Mouse (Mus musculus) limb, embryonic 13.5 days (tissue): ENCODE data around the gene Med16. TPM values are rescaled to one million over a fixed set of nuclear protein-coding genes. Genes with fewer than 3 reads are reported as not detected.
"Not testable (repeated sequence)": the region's sequence is repeated elsewhere in the genome, so short reads cannot be mapped to it uniquely, and the experiment has no call there.

Experiments used
- ATAC-seq: fragments of 200-750 bp; cut with Nextera tagmentation; 2 replicates; pipeline ENCODE4 v1.8.0; 2017; ENCODE audit warnings: low read depth, moderate number of reproducible peaks, moderate TSS enrichment; ENCODE audit not compliant: low FRiP score
- H3K27ac ChIP-seq: fragments of 300-500 bp; sonication (generic); 2 replicates; pipeline ENCODE4 v1.5.1; 2015; ENCODE audit warnings: inconsistent platforms, mild to moderate bottlenecking, moderate library complexity
- H3K27me3 ChIP-seq: fragments of 300-500 bp; sonication (generic); 2 replicates; pipeline ENCODE4 v1.6.1; 2015; ENCODE audit warnings: mild to moderate bottlenecking, inconsistent platforms
- H3K36me3 ChIP-seq: fragments of 300-500 bp; sonication (generic); 2 replicates; pipeline ENCODE4 v1.6.1; 2015; ENCODE audit warnings: inconsistent platforms, mild to moderate bottlenecking, moderate library complexity
- H3K4me1 ChIP-seq: fragments of 300-500 bp; sonication (generic); 2 replicates; pipeline ENCODE4 v1.6.1; 2015; ENCODE audit warnings: inconsistent platforms
- H3K4me2 ChIP-seq: fragments of 300-500 bp; sonication (generic); replicated peaks from 2 replicates; pipeline ENCODE4 v1.6.1; 2015; ENCODE audit warnings: inconsistent platforms, mild to moderate bottlenecking, moderate library complexity
- H3K4me3 ChIP-seq: fragments of 300-500 bp; sonication (generic); 2 replicates; pipeline ENCODE4 v1.5.1; 2015; ENCODE audit warnings: moderate library complexity, mild to moderate bottlenecking, inconsistent platforms
- H3K9ac ChIP-seq: fragments of 300-500 bp; sonication (generic); 2 replicates; pipeline ENCODE4 v1.6.1; 2015; ENCODE audit warnings: mild to moderate bottlenecking, inconsistent platforms
- H3K9me3 ChIP-seq: fragments of 300-500 bp; sonication (generic); 2 replicates; pipeline ENCODE4 v1.6.1; 2016; ENCODE audit warnings: inconsistent platforms
- WGBS: fragments of 180-500 bp; shearing (Covaris S2); methylation state at CpG from one replicate; pipeline ENCODE4 v1.1.7; 2015; 5-methylcytosine and 5-hydroxymethylcytosine counted together
- polyA plus RNA-seq: library from polyadenylated mRNA; unstranded; fragments of >200 nt; fragmentation: Nextera tagmentation; extraction: Ambion mirVana; gene quantifications from 2 replicates; pipeline ENCODE4 v1.2.1, GENCODE M21; 2015

Med16 gene
- polyA plus RNA-seq, 1 experiment from 2014 or later, result 44.9 TPM

DNA sequence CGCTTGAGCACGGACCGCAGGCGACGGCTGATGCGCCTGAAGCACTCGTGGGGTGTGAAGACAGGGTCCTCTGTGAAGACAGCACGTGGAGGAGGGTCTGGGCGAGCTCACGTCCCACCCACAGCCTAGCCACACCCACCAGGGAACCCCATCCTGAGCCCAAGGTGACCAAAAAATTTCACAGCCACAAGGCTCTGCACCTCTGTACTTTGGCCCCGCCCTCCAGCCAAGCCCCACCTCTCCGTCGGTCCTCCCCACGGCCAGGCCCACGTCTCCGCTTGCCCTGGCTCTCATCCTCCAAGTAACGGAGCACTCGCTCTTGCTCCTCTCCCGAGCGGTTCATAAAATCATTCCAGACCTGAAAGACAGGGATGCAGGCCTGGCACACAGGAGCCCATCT, 3.7 kb upstream of the Med16 start:
- Histone ChIP-seq H3K9me3 (no peaks in the 10 kb centered on the region), H3K4me1 (peaks cover 38% of the 10 kb centered on the region), H3K27me3 (peaks cover 3% of the 10 kb centered on the region), H3K4me2 (no peak overlapping the region), H3K36me3 (peaks cover 33% of the 10 kb centered on the region), H3K9ac (0 out of 2 replicates have a peak overlapping the region, but pooled peaks have one; percentile 45), H3K4me3 (no peak overlapping the region), H3K27ac (no peak overlapping the region)
- 60% methylated on average over 20 of the region's 20 CpGs for WGBS
- ATAC-seq, result no peak

DNA sequence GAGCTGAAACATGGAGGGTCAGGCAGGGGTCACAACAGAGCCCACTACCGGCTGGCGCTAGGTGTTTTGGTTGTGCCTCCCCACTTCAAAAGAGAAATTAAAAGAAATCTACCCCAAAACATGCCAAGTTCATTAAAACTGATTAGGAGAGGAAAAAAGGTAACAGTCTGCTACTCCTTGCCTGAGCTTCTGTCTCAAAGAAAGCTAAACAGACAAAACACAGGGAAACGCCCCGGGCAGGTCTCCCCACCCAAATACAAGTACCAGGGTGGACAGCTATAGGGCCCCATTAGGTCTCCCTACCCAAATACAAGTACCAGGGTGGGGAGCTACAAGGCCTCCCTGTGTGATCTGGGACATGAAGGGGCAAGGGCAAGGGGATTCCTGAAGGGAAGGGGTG, 1.8 kb upstream of the Med16 start, which contains the start of gene Gm26602:
Gene Gm26602 (plus strand): TSS at position 301 of the 400 bp plus-strand sequence.
- Histone ChIP-seq H3K9ac (no peak within 1 kb of the TSS; the same call in 1 of the 2 replicates), H3K4me2 (peak within 1 kb of the TSS; percentile 54), H3K9me3 (no peaks in the 10 kb centered on the region), H3K27ac (no peak within 1 kb of the TSS), H3K27me3 (no peaks in the 10 kb centered on the region), H3K36me3 (peaks cover 51% of the 10 kb centered on the region), H3K4me1 (peaks cover 29% of the 10 kb centered on the region), H3K4me3 (no peak within 1 kb of the TSS)
- WGBS, result 89% methylated on average over 4 of the region's 4 CpGs
- ATAC-seq, result no peak

DNA sequence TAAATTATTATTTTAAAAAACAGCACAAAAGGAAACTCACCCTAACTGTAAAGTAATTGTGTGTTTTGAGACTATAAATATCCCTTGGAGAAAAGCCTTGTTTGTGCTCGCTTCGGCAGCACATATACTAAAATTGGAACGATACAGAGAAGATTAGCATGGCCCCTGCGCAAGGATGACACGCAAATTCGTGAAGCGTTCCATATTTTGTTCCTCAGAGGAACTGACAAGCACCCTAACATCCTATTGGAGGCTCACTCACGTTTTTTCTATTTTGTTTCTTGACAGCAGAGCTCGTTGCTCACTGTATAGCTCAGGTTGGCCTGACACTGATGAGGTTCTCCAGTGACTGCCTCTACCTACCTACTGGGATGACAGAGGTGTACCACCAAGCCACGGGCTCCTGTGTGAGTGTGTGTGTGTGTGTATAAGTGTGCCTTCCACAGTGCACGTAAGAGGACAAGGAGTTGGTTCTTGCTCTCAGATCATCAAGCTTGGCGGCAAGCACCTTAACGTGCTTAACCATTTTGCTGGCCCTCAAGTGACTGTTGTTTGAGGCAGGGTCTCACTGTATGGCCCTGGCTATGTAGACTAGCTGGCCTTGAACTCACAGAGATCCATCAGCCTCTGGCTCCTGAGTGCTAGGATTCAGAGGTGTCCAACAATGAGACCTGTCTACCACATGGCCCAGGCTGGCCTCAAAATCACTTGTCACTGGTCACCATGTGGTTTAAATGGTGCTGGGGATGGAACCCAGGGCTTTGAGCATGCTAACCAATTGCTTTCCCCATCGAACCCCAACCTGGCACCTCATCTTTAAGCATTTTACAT, 584 bp upstream of the Med16 start:
- peak overlapping the region; percentile 64 for H3K4me3 ChIP-seq

DNA sequence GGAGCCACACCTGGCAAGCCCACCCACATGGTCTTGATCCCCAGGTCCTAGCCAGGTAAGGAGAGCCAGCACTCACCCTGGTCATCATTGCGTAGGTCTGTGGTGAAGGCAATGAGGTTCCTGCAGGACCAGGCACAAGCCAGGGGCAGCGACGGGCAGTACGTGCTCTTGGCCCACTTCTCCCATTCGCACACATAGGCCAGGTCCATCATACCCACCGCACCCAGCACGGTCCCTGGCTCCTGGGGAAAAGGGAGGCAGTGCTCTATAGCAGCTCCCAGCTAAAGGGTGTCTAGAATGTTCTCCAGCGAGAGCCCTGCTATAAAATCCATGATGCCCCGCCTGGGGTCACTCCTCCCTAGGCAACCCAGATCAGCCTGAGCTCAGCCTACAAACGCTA, 1.3 kb downstream of the Med16 start:
- no peak overlapping the region for H3K27ac ChIP-seq
- H3K4me3 ChIP-seq, result peak overlapping the region; percentile 64; the same call in 1 of the 2 replicates
- peak overlapping the region; percentile 25; the same call in 1 of the 2 replicates for H3K9ac ChIP-seq
- no peaks in the 10 kb centered on the region for H3K9me3 ChIP-seq
- H3K4me1 ChIP-seq, result peaks cover 12% of the 10 kb centered on the region
- no peak for ATAC-seq
- H3K27me3 ChIP-seq, result no peaks in the 10 kb centered on the region
- H3K4me2 ChIP-seq, result peak overlapping the region; percentile 55; the same call in 1 of the 2 replicates
- peaks cover 71% of the 10 kb centered on the region for H3K36me3 ChIP-seq
- WGBS, result 93% methylated on average over 10 of the region's 10 CpGs

More for the DNA sequence above, 584 bp upstream of the Med16 start:
- ATAC-seq, result peak; percentile 38; the same call in 1 of the 2 replicates
- no peaks in the 10 kb centered on the region for H3K27me3 ChIP-seq
- peaks cover 63% of the 10 kb centered on the region for H3K36me3 ChIP-seq
- no peaks in the 10 kb centered on the region for H3K9me3 ChIP-seq
- 24% methylated on average over 14 of the region's 14 CpGs for WGBS
- peak overlapping the region; percentile 63; the same call in 1 of the 2 replicates for H3K27ac ChIP-seq
- peak overlapping the region; percentile 53 for H3K9ac ChIP-seq
- H3K4me1 ChIP-seq, result peaks cover 16% of the 10 kb centered on the region
- H3K4me2 ChIP-seq, result peak overlapping the region; percentile 54

DNA sequence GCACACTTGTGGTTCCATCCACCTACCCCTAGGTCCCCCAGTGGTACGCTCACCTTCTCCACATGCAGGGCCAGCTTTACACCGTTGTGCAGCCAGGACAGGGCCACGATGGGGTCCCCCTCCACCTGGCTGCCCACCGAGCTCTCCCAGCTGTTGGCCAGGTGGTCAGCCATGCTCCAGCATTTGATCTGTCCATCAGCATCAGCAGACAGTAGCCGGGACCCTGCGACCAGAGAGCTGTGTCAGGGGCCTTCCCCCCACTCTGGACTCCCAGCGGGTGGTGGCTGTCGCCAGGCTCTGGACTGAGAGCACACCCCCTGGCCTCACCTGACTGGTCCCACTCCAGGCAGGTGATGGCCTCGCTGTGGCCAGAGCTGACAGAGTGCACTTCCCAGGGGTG, 2.0 kb downstream of the Med16 start:
- Histone ChIP-seq H3K4me1 (peaks cover 12% of the 10 kb centered on the region), H3K4me2 (no peak overlapping the region), H3K4me3 (no peak overlapping the region), H3K27ac (no peak overlapping the region), H3K9ac (peak overlapping the region; percentile 25; the same call in 1 of the 2 replicates), H3K27me3 (no peaks in the 10 kb centered on the region), H3K36me3 (peaks cover 70% of the 10 kb centered on the region), H3K9me3 (no peaks in the 10 kb centered on the region)
- no peak for ATAC-seq
- 92% methylated on average over 9 of the region's 9 CpGs for WGBS

DNA sequence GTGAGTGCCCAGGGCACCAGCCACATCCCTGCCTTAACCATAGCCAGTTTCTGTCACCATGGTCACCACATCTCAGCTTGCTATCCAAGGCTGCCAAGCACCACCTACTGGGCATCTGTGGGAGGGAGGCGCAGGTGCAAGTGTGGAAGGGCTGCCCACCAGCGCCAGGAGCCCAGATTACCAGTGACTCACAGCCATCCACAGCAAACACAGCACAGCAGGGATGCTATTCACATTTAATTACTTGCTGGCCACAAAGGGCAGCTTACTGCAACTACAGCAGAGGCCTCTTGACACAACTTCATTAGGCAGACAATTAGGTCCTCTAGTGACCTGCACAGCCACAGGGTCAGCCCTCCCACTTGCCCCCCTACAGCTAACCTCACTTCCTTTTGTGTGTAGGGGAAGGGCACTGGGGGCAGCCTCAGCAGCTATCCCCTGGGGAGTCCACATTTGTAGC, 7.7 kb downstream of the Med16 start:
- WGBS, result 29% methylated on average over 2 of the region's 2 CpGs
- peaks cover 98% of the 10 kb centered on the region for H3K36me3 ChIP-seq
- H3K4me3 ChIP-seq, result no peak overlapping the region
- 0 out of 2 replicates have a peak overlapping the region, but pooled peaks have one; percentile 5 for H3K9ac ChIP-seq
- no peaks in the 10 kb centered on the region for H3K27me3 ChIP-seq
- H3K4me2 ChIP-seq, result no peak overlapping the region
- H3K27ac ChIP-seq, result no peak overlapping the region
- ATAC-seq, result no peak
- H3K4me1 ChIP-seq, result no peaks in the 10 kb centered on the region
- H3K9me3 ChIP-seq, result no peaks in the 10 kb centered on the region

DNA sequence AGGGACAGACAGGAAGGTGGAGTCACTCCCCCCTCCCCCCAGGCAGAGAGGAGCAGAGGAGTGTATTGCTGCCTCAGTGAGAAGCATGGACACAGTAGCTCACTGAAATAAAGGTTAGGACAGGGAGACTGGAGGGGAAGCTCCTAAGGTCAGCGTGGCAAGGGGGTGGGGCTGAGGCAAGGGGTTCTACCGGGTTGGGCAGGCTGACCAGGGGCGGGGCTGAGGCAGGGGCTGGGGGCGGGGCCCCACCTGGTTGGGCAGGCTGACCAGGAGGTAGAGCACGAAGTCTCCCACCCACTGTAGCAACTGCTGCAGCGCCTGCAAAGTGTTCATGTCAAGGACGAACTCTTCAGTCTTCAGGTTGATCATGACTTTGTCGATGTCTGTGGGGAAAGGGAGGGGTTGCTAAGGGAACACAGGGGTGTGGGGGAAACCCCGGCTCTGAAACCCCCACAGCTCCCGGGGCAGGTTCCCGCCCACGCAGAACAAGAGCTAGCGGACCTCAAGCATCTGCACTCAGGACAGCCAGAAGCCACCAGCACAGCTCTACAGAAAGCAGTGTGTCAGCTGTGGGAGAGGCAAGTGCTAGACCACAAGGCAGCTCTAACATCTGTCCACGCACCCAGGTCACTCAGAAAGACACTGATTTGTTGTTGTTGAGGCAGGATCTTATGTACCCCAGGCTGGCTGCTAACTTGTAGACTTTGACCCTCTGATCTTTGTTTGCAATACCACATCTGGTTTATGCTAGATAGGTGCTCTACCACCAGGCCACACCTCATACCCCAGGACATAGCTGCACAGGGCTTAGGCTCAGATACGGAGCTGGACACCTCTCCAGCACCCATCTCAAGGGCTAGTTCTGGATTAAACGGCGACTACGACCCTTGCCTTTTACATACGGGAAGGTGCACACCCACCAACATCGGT, 11.1 kb downstream of the Med16 start:
- WGBS, result 57% methylated on average over 18 of the region's 20 CpGs

DNA sequence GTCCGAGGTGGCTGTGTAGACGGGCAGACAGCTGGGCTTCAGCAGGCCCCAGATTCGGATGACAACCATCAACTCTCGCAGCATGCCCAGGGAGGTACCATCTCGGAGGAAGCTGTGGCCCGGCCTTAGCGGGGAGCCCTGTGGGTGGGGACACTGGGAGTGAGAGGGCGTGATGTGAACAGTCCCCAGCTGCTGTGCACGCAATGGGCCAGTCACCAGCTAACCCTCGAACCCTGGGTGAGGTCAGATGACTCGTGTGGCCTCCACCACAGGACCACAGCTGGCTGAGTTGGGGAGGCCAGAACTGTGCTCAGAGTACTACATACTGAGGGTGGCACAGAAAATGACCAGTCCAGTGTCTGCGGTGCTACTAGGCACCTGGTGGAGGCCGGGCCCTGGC, 11.9 kb downstream of the Med16 start:
- Histone ChIP-seq H3K4me1 (no peaks in the 10 kb centered on the region), H3K36me3 (peaks cover 74% of the 10 kb centered on the region), H3K9ac (peak overlapping the region; percentile 31; the same call in 1 of the 2 replicates), H3K4me3 (no peak overlapping the region), H3K27ac (no peak overlapping the region), H3K4me2 (no peak overlapping the region), H3K9me3 (no peaks in the 10 kb centered on the region), H3K27me3 (no peaks in the 10 kb centered on the region)
- ATAC-seq, result no peak
- 85% methylated on average over 13 of the region's 13 CpGs for WGBS

More for the DNA sequence above, 11.1 kb downstream of the Med16 start:
- no peak for ATAC-seq
- no peak overlapping the region for H3K27ac ChIP-seq
- no peak overlapping the region; the same call in 1 of the 2 replicates for H3K9ac ChIP-seq
- no peak overlapping the region for H3K4me3 ChIP-seq
- no peaks in the 10 kb centered on the region for H3K9me3 ChIP-seq
- H3K27me3 ChIP-seq, result no peaks in the 10 kb centered on the region
- no peaks in the 10 kb centered on the region for H3K4me1 ChIP-seq
- no peak overlapping the region for H3K4me2 ChIP-seq
- peaks cover 81% of the 10 kb centered on the region for H3K36me3 ChIP-seq

DNA sequence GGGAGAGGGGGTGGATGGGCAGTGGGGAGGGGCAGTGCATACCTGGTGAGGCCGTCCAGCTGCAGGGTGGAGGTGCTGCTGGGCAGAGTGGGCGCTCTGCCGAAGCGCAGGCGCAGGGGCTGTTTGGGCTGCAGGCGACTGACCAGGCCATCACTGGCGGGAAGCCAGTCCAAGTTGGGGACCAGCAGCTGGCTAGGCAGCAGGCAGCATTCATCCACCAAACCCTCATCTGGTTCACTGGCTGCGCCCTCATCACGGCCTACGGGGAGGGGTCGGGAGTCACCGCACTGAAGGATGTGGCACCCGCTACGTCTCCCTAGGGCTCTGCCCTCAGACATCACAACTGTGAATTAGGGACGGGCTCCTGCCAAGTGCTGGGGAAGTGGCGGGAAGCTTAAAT, 12.4 kb downstream of the Med16 start:
- no peaks in the 10 kb centered on the region for H3K4me1 ChIP-seq
- H3K9me3 ChIP-seq, result no peaks in the 10 kb centered on the region
- H3K27ac ChIP-seq, result no peak overlapping the region
- H3K4me2 ChIP-seq, result no peak overlapping the region
- peaks cover 69% of the 10 kb centered on the region for H3K36me3 ChIP-seq
- no peak overlapping the region for H3K9ac ChIP-seq
- no peaks in the 10 kb centered on the region for H3K27me3 ChIP-seq
- no peak overlapping the region for H3K4me3 ChIP-seq
- 94% methylated on average over 16 of the region's 16 CpGs for WGBS
- ATAC-seq, result no peak

DNA sequence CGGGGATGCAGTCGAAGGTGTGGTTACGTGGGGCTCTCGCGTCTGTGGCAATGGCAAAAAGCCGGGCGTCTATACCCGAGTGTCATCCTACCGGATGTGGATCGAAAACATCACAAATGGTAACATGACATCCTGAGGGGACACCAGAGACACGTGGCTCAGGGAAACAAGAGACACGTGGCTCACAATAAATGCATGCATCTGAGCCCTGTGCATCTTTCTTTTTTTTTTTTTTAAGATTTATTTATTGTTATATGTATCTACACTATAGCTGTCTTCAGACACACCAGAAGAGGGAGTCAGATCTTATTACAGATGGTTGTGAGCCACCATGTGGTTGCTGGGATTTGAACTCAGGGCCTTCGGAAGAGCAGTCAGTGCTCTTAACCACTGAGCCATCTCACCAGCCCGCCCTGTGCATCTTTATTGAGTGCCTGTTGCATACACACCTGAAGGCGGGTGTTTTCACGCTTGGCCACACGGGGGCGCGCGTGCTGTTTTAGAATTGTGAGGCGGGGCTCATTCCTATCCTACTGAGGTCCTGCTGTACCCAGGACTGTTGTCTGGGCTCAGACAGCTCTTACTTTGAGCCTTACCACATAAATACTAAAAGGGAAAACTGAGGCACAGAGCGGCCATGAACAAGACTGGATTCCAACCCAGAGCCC, 16.1 kb downstream of the Med16 start:
- not testable (repeated sequence) for H3K4me3 ChIP-seq, H3K27ac ChIP-seq, H3K4me2 ChIP-seq, H3K9me3 ChIP-seq, H3K27me3 ChIP-seq, H3K4me1 ChIP-seq
- Histone ChIP-seq H3K9ac (0 out of 2 replicates have a peak overlapping the region, but pooled peaks have one; percentile 4), H3K36me3 (peaks cover 33% of the 10 kb centered on the region)
- peak; percentile 60; the same call in 1 of the 2 replicates for ATAC-seq
- 44% methylated on average over 22 of the region's 22 CpGs for WGBS

DNA sequence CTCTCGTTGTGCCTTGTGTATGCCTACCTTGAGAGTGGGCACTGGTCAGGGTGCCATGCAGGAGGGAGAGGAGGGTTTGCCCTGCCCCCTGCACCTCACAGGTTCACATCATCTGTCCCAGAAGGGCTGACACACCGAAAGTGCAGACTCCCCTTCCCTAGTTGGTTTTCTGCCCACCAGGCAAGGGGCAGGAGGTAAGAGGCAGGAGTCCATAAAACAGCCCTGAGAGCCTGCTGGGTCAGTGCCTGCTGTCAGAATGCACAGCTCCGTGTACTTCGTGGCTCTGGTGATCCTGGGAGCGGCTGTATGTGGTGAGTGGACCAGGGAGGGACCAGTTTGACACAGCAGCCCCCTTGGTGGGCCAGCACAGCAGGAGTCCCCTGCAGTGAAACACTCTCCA, 18.1 kb downstream of the Med16 start, which contains the start of gene Cfd:
Gene Cfd (plus strand): TSS at position 184 of the 400 bp plus-strand sequence.
- WGBS, result 38% methylated on average over 5 of the region's 5 CpGs
- Histone ChIP-seq H3K27ac (no peak within 1 kb of the TSS), H3K4me1 (no peaks in the 10 kb centered on the region), H3K27me3 (no peaks in the 10 kb centered on the region), H3K4me3 (no peak within 1 kb of the TSS), H3K36me3 (peaks cover 14% of the 10 kb centered on the region), H3K9me3 (no peaks in the 10 kb centered on the region), H3K4me2 (no peak within 1 kb of the TSS), H3K9ac (no peak within 1 kb of the TSS; the same call in 1 of the 2 replicates)
- ATAC-seq, result no peak
